Mouse (Mus musculus) thymus, postnatal 4 days (tissue): ENCODE data around the gene Ccdc85c.

Experiments used
- DNase-seq: peaks from one replicate; pipeline ENCODE4 v3.0.0; 2021

Gene Ccdc85c

GRCm38 (mm10) chr12:108265831-108266619, 9.2 kb downstream of the Ccdc85c start:
- no peak for DNase-seq

- DNase-seq: no peak
Measured at GRCm38 (mm10) chr12:108264918-108265317, 10.3 kb downstream of the Ccdc85c start.

- no peak for DNase-seq
Measured at GRCm38 (mm10) chr12:108260950-108261349, 14.3 kb downstream of the Ccdc85c start.

- DNase-seq: no peak
Measured at GRCm38 (mm10) chr12:108259322-108260049, 15.7 kb downstream of the Ccdc85c start.

- no peak for DNase-seq
Measured at GRCm38 (mm10) chr12:108256734-108257133, 18.5 kb downstream of the Ccdc85c start.

GRCm38 (mm10) chr12:108255960-108256359, 19.3 kb downstream of the Ccdc85c start:
- no peak for DNase-seq

GRCm38 (mm10) chr12:108255511-108255919, 19.7 kb downstream of the Ccdc85c start:
- DNase-seq: no peak

GRCm38 (mm10) chr12:108253042-108253441, 22.2 kb downstream of the Ccdc85c start:
- no peak for DNase-seq

GRCm38 (mm10) chr12:108251825-108252542, 23.2 kb downstream of the Ccdc85c start:
- DNase-seq: no peak

- DNase-seq: no peak
Measured at GRCm38 (mm10) chr12:108251034-108251792, 24.0 kb downstream of the Ccdc85c start.

GRCm38 (mm10) chr12:108249522-108249921, 25.7 kb downstream of the Ccdc85c start:
- DNase-seq: no peak

GRCm38 (mm10) chr12:108249019-108249418, 26.2 kb downstream of the Ccdc85c start:
- no peak for DNase-seq

- DNase-seq: no peak
Measured at GRCm38 (mm10) chr12:108246759-108247500, 28.3 kb downstream of the Ccdc85c start.

- no peak for DNase-seq
Measured at GRCm38 (mm10) chr12:108245579-108245978, 29.6 kb downstream of the Ccdc85c start.

- DNase-seq: no peak
Measured at GRCm38 (mm10) chr12:108244778-108245177, 30.4 kb downstream of the Ccdc85c start.

GRCm38 (mm10) chr12:108242243-108242745, 32.9 kb downstream of the Ccdc85c start:
- no peak for DNase-seq

- no peak for DNase-seq
Measured at GRCm38 (mm10) chr12:108241626-108242025, 33.6 kb downstream of the Ccdc85c start.

- no peak for DNase-seq
Measured at GRCm38 (mm10) chr12:108240953-108241588, 34.2 kb downstream of the Ccdc85c start.

- DNase-seq: no peak
Measured at GRCm38 (mm10) chr12:108240401-108240890, 34.8 kb downstream of the Ccdc85c start.

- DNase-seq: no peak
Measured at GRCm38 (mm10) chr12:108239441-108239840, 35.8 kb downstream of the Ccdc85c start.
